Mouse (Mus musculus) urinary bladder, postnatal 36 days (tissue): ENCODE results near the gene Mdfi.

ENCODE experiments used
- DNase-seq, 2 experiments: peaks; one replicate each; pipeline ENCODE4 v3.0.0; 2022; ENCODE audit warnings: low spot score in 2 of 2, mixed read lengths in 1 of 2

Gene Mdfi

GRCm38 (mm10) chr17:47766407-47767043, 68.0 kb downstream of the Mdfi start:
- no peak for DNase-seq

GRCm38 (mm10) chr17:47765986-47766385, 68.5 kb downstream of the Mdfi start:
- DNase-seq: no peak
